Mouse (Mus musculus) heart, postnatal 0 days (tissue): ENCODE results near the gene Atxn2l.
A peak's percentile ranks its signal among the peaks of the same experiment; 100 is the strongest.

Experiments
- CTCF ChIP-seq: IDR thresholded peaks from 2 replicates; pipeline ENCODE4 v1.5.1; 2016; ENCODE audit warnings: antibody characterized with exemption, control low read depth, low read depth
- EP300 ChIP-seq: IDR thresholded peaks from 2 replicates; pipeline ENCODE4 v1.6.1; 2016; ENCODE audit warnings: antibody characterized with exemption, low read depth

- peak; percentile 54 for TF ChIP-seq CTCF
- no peak for TF ChIP-seq EP300
Observed at GRCm38 (mm10) chr7:126467271-126467670, 36.0 kb downstream of the Atxn2l start.
